Mouse (Mus musculus): ENCODE data around the gene Ift52.

The Ift52 gene

GRCm38 (mm10) chr2:163016916-163017743, at the start of gene Ift52:
Ift52 (plus strand) TSS chr2:163017354.
- DNase-seq (ENCODE audit: low spot score): peak; percentile 77

GRCm38 (mm10) chr2:162968357-162968756, 48.8 kb upstream of the Ift52 start:
- DNase-seq (ENCODE audit: low spot score): no peak

GRCm38 (mm10) chr2:162969101-162969500, 48.1 kb upstream of the Ift52 start:
- DNase-seq (ENCODE audit: low spot score): no peak

- DNase-seq (ENCODE audit: low spot score): no peak
These were observed 46.3 kb upstream of the Ift52 start for GRCm38 (mm10) chr2:162970896-162971295.

- DNase-seq (ENCODE audit: low spot score): no peak
These were observed 44.4 kb upstream of the Ift52 start for GRCm38 (mm10) chr2:162972752-162973151.

GRCm38 (mm10) chr2:162973206-162973605, 43.9 kb upstream of the Ift52 start:
- DNase-seq (ENCODE audit: low spot score): no peak

GRCm38 (mm10) chr2:162973637-162974036, 43.5 kb upstream of the Ift52 start:
- DNase-seq (ENCODE audit: low spot score): no peak

GRCm38 (mm10) chr2:162975157-162975775, 41.9 kb upstream of the Ift52 start:
- no peak for DNase-seq (ENCODE audit: low spot score)

- DNase-seq (ENCODE audit: low spot score): no peak
These were observed 41.2 kb upstream of the Ift52 start for GRCm38 (mm10) chr2:162976001-162976400.

GRCm38 (mm10) chr2:162984381-162984780, 32.8 kb upstream of the Ift52 start:
- DNase-seq (ENCODE audit: low spot score): no peak

GRCm38 (mm10) chr2:162985923-162986322, 31.2 kb upstream of the Ift52 start:
- DNase-seq (ENCODE audit: low spot score): no peak

- no peak for DNase-seq (ENCODE audit: low spot score)
These were observed 30.4 kb upstream of the Ift52 start for GRCm38 (mm10) chr2:162986764-162987163.

GRCm38 (mm10) chr2:162987218-162987617, 29.9 kb upstream of the Ift52 start, which contains the start of gene Sgk2:
Sgk2 (plus strand) TSS chr2:162987330.
- DNase-seq (ENCODE audit: low spot score): no peak

- DNase-seq (ENCODE audit: low spot score): no peak
These were observed 28.9 kb upstream of the Ift52 start for GRCm38 (mm10) chr2:162988235-162988634.

GRCm38 (mm10) chr2:162991394-162992083, 25.6 kb upstream of the Ift52 start:
- no peak for DNase-seq (ENCODE audit: low spot score)

- no peak for DNase-seq (ENCODE audit: low spot score)
These were observed 25.1 kb upstream of the Ift52 start for GRCm38 (mm10) chr2:162992084-162992437.

- no peak for DNase-seq (ENCODE audit: low spot score)
These were observed 23.1 kb upstream of the Ift52 start for GRCm38 (mm10) chr2:162993881-162994616.

GRCm38 (mm10) chr2:162998528-162999230, 18.5 kb upstream of the Ift52 start:
- peak; percentile 55 for DNase-seq (ENCODE audit: low spot score)

- no peak for DNase-seq (ENCODE audit: low spot score)
These were observed 17.4 kb upstream of the Ift52 start for GRCm38 (mm10) chr2:162999744-163000143.

- no peak for DNase-seq (ENCODE audit: low spot score)
These were observed 16.1 kb upstream of the Ift52 start for GRCm38 (mm10) chr2:163001071-163001470.

- no peak for DNase-seq (ENCODE audit: low spot score)
These were observed 9.9 kb upstream of the Ift52 start for GRCm38 (mm10) chr2:163007299-163007698.

- no peak for DNase-seq (ENCODE audit: low spot score)
These were observed 14.1 kb downstream of the Ift52 start for GRCm38 (mm10) chr2:163031289-163031688.
